Comparison of ENCODE assay signal across 9 mouse cellular contexts in the genomic region with DNA sequence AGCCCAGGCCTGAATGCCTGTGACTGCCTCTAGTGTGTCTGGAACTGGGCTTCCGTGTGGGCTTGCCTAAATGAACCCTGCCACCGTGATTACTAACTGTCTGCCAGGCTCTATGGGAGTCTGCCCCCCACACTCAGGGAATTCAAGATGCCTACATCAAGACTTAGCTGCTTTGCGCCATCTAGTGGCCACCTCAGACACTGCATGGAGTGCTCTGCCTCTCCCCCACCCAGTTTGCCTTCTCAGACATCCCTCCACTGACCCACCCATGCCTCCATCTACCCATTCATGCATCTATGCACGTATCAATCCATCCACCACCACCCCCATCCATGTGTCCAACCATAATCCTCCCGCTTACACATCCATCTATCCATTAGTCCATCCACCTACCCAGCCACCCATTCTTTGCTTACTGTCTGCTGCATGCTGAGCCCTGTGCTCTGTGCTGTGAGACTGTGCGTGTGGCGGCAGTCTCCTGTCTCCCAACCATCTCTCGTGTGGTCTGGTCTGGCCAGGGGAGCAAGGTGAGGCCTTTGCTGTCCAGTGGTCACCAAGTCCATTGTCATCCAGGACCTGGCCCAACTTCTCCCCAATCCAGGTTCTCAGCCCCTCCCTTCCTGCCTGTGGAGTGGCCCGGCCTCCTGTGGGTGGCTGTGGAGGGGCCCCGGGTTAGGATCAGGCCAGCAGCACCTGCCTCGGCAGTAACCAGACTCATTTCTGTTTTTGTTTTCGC. TPM values are rescaled to one million over a fixed set of nuclear protein-coding genes. Genes with fewer than 3 reads are reported as not detected.
A peak's percentile ranks its signal among the peaks of the same experiment; 100 is the strongest.
DNase-seq lines count a peak whose midpoint lies in the region; ATAC-seq and TF ChIP-seq lines count a peak whose summit lies in the region.
"Had no signal": no experiment of that assay in that cellular context is flagged by ENCODE, and none has a peak within 500 bp of the region (broad histone marks: within the 10 kb centered on the region; RNA-seq: fewer than 3 reads in every experiment).

No protein-coding gene starts in this region.

- no peaks in the 10 kb centered on the region for H3K36me3 ChIP-seq in heart, postnatal 0 days (replicated peaks; ENCODE audit: control insufficient read depth, insufficient read depth, low read length)
- H3K36me3 ChIP-seq: limb, embryonic 15.5 days had no signal

- ATAC-seq in erythroid progenitor cell, adult 5-6 weeks (replicated peaks; ENCODE audit: low FRiP score, poor library complexity, severe bottlenecking) = 0 out of 2 replicates have a peak, but pooled peaks have one; percentile 42
- ATAC-seq in heart, postnatal 0 days (ENCODE audit: insufficient read depth, low read depth) = 0 out of 2 replicates have a peak, but pooled peaks have one; percentile 4

- H3K4me2 ChIP-seq in heart, postnatal 0 days (ENCODE audit: low read depth, low read length) = no peak overlapping the region

- H3K9ac ChIP-seq in heart, postnatal 0 days (replicated peaks; ENCODE audit: low read depth, low read length) = no peak overlapping the region
- H3K9ac ChIP-seq: limb, embryonic 15.5 days had no signal

- no peak overlapping the region for H3K27ac ChIP-seq in heart, postnatal 0 days (ENCODE audit: low read depth)
- H3K27ac ChIP-seq: limb, embryonic 15.5 days had no signal

- TF ChIP-seq POLR2A in brain, embryonic 14.5 days (IDR thresholded peaks at IDR 0.05; ENCODE audit: borderline replicate concordance, extremely low read depth, insufficient read depth, insufficient read length, poor library complexity, severe bottlenecking) = no peak

- 28% methylated on average over 12 of the region's 12 CpGs for WGBS in heart, postnatal 0 days

- no peak overlapping the region for H3K4me3 ChIP-seq in heart, postnatal 0 days (ENCODE audit: low read depth, low read length)

- H3K9me3 ChIP-seq in heart, postnatal 0 days (replicated peaks; ENCODE audit: control insufficient read depth, low read length) = no peaks in the 10 kb centered on the region
- H3K9me3 ChIP-seq: limb, embryonic 15.5 days had no signal

- H3K4me1 ChIP-seq in heart, postnatal 0 days (ENCODE audit: control insufficient read depth, insufficient read depth) = no peaks in the 10 kb centered on the region

- TF ChIP-seq CTCF in brain, embryonic 14.5 days (IDR thresholded peaks at IDR 0.05; ENCODE audit: borderline replicate concordance, extremely low read depth, insufficient read depth, insufficient read length) = peak; percentile 96
- peak; percentile 81 for TF ChIP-seq CTCF in heart, postnatal 0 days (IDR thresholded peaks at IDR 0.05; ENCODE audit: low read depth)

- peak; percentile 78 for DNase-seq in ES-CJ7 (ENCODE audit: low read depth, low spot score)
- peak; percentile 86 for DNase-seq in brain, embryonic 14.5 days (ENCODE audit: low read depth)
- peak; percentile 57 for DNase-seq in heart, postnatal 0 days (ENCODE audit: low spot score)
- peak; percentile 66 to 93 for DNase-seq in layer of hippocampus, adult 18-20 months (ENCODE audit: low spot score in 2 of 2)
- peak; percentile 54 to 59 for DNase-seq in lung, adult 18-20 months
- peak; percentile 73 for DNase-seq in ovary, postnatal 14 days (ENCODE audit: low spot score)
- peak; percentile 87 for DNase-seq in thymus, postnatal 4 days

- H3K27me3 ChIP-seq in heart, postnatal 0 days (ENCODE audit: control insufficient read depth, insufficient read depth, low read length) = peaks cover 65% of the 10 kb centered on the region

- TF ChIP-seq EP300 in heart, postnatal 0 days (IDR thresholded peaks at IDR 0.05; ENCODE audit: low read depth) = no peak

RNA-seq across cellular contexts. Expression of a gene that starts 58.3 kb away (rescaled TPM):
- 83.0 and 109 TPM in 2 replicates for polyA plus RNA-seq in brain, embryonic 14.5 days (2012; rRNA removed)
- total RNA-seq in erythroid progenitor cell, adult 5-6 weeks (2015; ENCODE audit: low replicate concordance) = not detected in 2 replicates
- total RNA-seq in erythroid progenitor cell, adult 5-6 weeks (2017; ENCODE audit: low replicate concordance) = not detected in 2 replicates
- 16.9 and 17.7 TPM in 2 replicates for total RNA-seq in heart, postnatal 0 days (2014; rRNA removed; ENCODE audit: low replicate concordance)
- polyA plus RNA-seq in heart, postnatal 0 days (2015; fragmentation: Nextera tagmentation; extraction: Ambion mirVana) = 9.6 and 10.4 TPM in 2 replicates
- 100 to 1,000 TPM; 259 to 271 TPM for total RNA-seq in layer of hippocampus, adult 18-20 months (2021)

Comparison
In these comparisons a context has a peak if more than half of its experiments do, and no peak if none do; other contexts are left out.
1. RNA of a gene that starts 58.3 kb away (total RNA-seq): 259 to 271 TPM in layer of hippocampus, adult 18-20 months and 16.9 to 17.7 TPM in heart, postnatal 0 days; not detected in erythroid progenitor cell, adult 5-6 weeks; every median in the first group is over 10 times any median in the second.
2. Peak in every context shown above with its lines, with median percentiles within 50 percentile points of each other: DNase-seq.